Mouse (Mus musculus): ENCODE measurements around the gene E2f7. TPM values are rescaled to one million over a fixed set of nuclear protein-coding genes. Genes with fewer than 3 reads are reported as not detected.

Gene E2f7
- polyA plus RNA-seq, 1 experiment from 2014 or later = 14.8 TPM

- no peak overlapping the region for H3K4me3 ChIP-seq (replicated peaks)
- no peaks in the 10 kb centered on the region for H3K9me3 ChIP-seq
- H3K36me3 ChIP-seq = no peaks in the 10 kb centered on the region
- no peaks in the 10 kb centered on the region for H3K27me3 ChIP-seq
- H3K4me1 ChIP-seq (replicated peaks) = no peaks in the 10 kb centered on the region
- no peak overlapping the region for H3K4me2 ChIP-seq (replicated peaks)
- H3K9ac ChIP-seq (replicated peaks) = no peak overlapping the region
- no peak for ATAC-seq
- no peak overlapping the region for H3K27ac ChIP-seq
- 64% methylated on average over 2 of the region's 2 CpGs for WGBS
Observed at GRCm38 (mm10) chr10:110811862-110812225, 66.6 kb downstream of the E2f7 start.

GRCm38 (mm10) chr10:110821139-110821538, 75.9 kb downstream of the E2f7 start:
- no peak overlapping the region for H3K27ac ChIP-seq
- no peak overlapping the region for H3K9ac ChIP-seq (replicated peaks)
- H3K27me3 ChIP-seq = no peaks in the 10 kb centered on the region
- no peaks in the 10 kb centered on the region for H3K36me3 ChIP-seq
- 75% methylated on average over 11 of the region's 11 CpGs for WGBS
- 0 out of 2 replicates have a peak, but pooled peaks cover 3% of the 10 kb centered on the region for H3K9me3 ChIP-seq
- H3K4me3 ChIP-seq (replicated peaks) = no peak overlapping the region
- no peak overlapping the region for H3K4me2 ChIP-seq (replicated peaks)
- no peak for ATAC-seq
- no peaks in the 10 kb centered on the region for H3K4me1 ChIP-seq (replicated peaks)

- H3K4me2 ChIP-seq (replicated peaks) = no peak overlapping the region
- H3K9me3 ChIP-seq = 0 out of 2 replicates have a peak, but pooled peaks cover 3% of the 10 kb centered on the region
- ATAC-seq = no peak
- H3K36me3 ChIP-seq = no peaks in the 10 kb centered on the region
- H3K27me3 ChIP-seq = no peaks in the 10 kb centered on the region
- no peak overlapping the region for H3K9ac ChIP-seq (replicated peaks)
- no peak overlapping the region for H3K27ac ChIP-seq
- WGBS = 83% methylated on average over 3 of the region's 3 CpGs
- no peak overlapping the region for H3K4me3 ChIP-seq (replicated peaks)
- no peaks in the 10 kb centered on the region for H3K4me1 ChIP-seq (replicated peaks)
Observed at GRCm38 (mm10) chr10:110821692-110822091, 76.5 kb downstream of the E2f7 start.

GRCm38 (mm10) chr10:110832336-110832735, 87.1 kb downstream of the E2f7 start:
- no peaks in the 10 kb centered on the region for H3K4me1 ChIP-seq (replicated peaks)
- H3K27me3 ChIP-seq = no peaks in the 10 kb centered on the region
- no peak overlapping the region for H3K9ac ChIP-seq (replicated peaks)
- H3K27ac ChIP-seq = no peak overlapping the region
- H3K9me3 ChIP-seq = no peaks in the 10 kb centered on the region
- H3K36me3 ChIP-seq = no peaks in the 10 kb centered on the region
- 51% methylated on average over 6 of the region's 6 CpGs for WGBS
- no peak overlapping the region for H3K4me2 ChIP-seq (replicated peaks)
- ATAC-seq = no peak
- no peak overlapping the region for H3K4me3 ChIP-seq (replicated peaks)

- Histone ChIP-seq H3K27me3 (no peaks in the 10 kb centered on the region), H3K4me2 (replicated peaks) (no peak overlapping the region), H3K36me3 (no peaks in the 10 kb centered on the region), H3K9ac (replicated peaks) (no peak overlapping the region), H3K4me1 (replicated peaks) (no peaks in the 10 kb centered on the region), H3K4me3 (replicated peaks) (no peak overlapping the region), H3K9me3 (no peaks in the 10 kb centered on the region), H3K27ac (no peak overlapping the region)
- whole genome bisulfite sequencing = 79% methylated on average over 6 of the region's 6 CpGs
- no peak for ATAC-seq
Observed at GRCm38 (mm10) chr10:110835115-110835806, 90.0 kb downstream of the E2f7 start.

Other genes starting within 250 kb of the E2f7 start
- 94.3 and 128 TPM in 2 replicates for gene Csrp2, start 174.3 kb downstream of the E2f7 start, polyA plus RNA-seq (2015; fragmentation: Nextera tagmentation; extraction: Ambion mirVana)